ENCODE assay signal across 8 mouse cellular contexts in genomic region chr14:121405546-121405945, GRCm38 (mm10). TPM values are rescaled to one million over a fixed set of nuclear protein-coding genes. Genes with fewer than 3 reads are reported as not detected.
A peak's percentile ranks its signal among the peaks of the same experiment; 100 is the strongest.
DNase-seq lines count a peak whose midpoint lies in the region; ATAC-seq and TF ChIP-seq lines count a peak whose summit lies in the region.

No protein-coding gene starts in this region.

- no peak for TF ChIP-seq POLR2A in ES-Bruce4 (IDR thresholded peaks at IDR 0.05; ENCODE audit: insufficient read depth, low read length)

- no peak for ATAC-seq in heart, embryonic 11.5 days (replicated peaks; ENCODE audit: insufficient number of reproducible peaks, low FRiP score, low TSS enrichment)
- no peak for ATAC-seq in hindbrain, embryonic 11.5 days (ENCODE audit: low FRiP score)
- ATAC-seq in megakaryocyte-erythroid progenitor cell, adult 5-6 weeks (replicated peaks; ENCODE audit: low FRiP score, low TSS enrichment, poor library complexity, severe bottlenecking), result peak; percentile 25; the same call in 1 of the 2 replicates
- no peak for ATAC-seq in erythroid progenitor cell, adult 5-6 weeks (replicated peaks; ENCODE audit: low FRiP score, poor library complexity, severe bottlenecking)

- no peaks in the 10 kb centered on the region for H3K27me3 ChIP-seq in heart, embryonic 11.5 days (ENCODE audit: control insufficient read depth, insufficient read depth, low read length)
- H3K27me3 ChIP-seq in ES-Bruce4 (ENCODE audit: control insufficient read depth, insufficient read depth, low read length, poor library complexity, severe bottlenecking), result no peaks in the 10 kb centered on the region
- no peaks in the 10 kb centered on the region for H3K27me3 ChIP-seq in hindbrain, embryonic 11.5 days (ENCODE audit: control insufficient read depth, insufficient read depth, low read length)

- no peak overlapping the region for H3K9ac ChIP-seq in heart, embryonic 11.5 days (ENCODE audit: low read depth, low read length)
- no peak overlapping the region for H3K9ac ChIP-seq in ES-Bruce4 (ENCODE audit: low read depth, poor library complexity, severe bottlenecking)
- H3K9ac ChIP-seq in hindbrain, embryonic 11.5 days (ENCODE audit: low read depth, low read length), result no peak overlapping the region

- TF ChIP-seq EP300 in ES-Bruce4 (IDR thresholded peaks at IDR 0.05; ENCODE audit: insufficient read depth, low read depth, low read length), result no peak

- no peaks in the 10 kb centered on the region for H3K4me1 ChIP-seq in heart, embryonic 11.5 days (ENCODE audit: control insufficient read depth, insufficient read depth, low read length)
- H3K4me1 ChIP-seq in ES-Bruce4 (ENCODE audit: control insufficient read depth, insufficient read depth, low read length), result no peaks in the 10 kb centered on the region
- H3K4me1 ChIP-seq in hindbrain, embryonic 11.5 days (replicated peaks; ENCODE audit: control insufficient read depth, insufficient read depth, low read length), result no peaks in the 10 kb centered on the region

- no peak overlapping the region for H3K27ac ChIP-seq in heart, embryonic 11.5 days (ENCODE audit: low read depth, low read length)
- H3K27ac ChIP-seq in ES-Bruce4 (ENCODE audit: insufficient read depth, low read length), result no peak overlapping the region
- H3K27ac ChIP-seq in hindbrain, embryonic 11.5 days (ENCODE audit: low read depth, low read length), result no peak overlapping the region

- H3K4me2 ChIP-seq in heart, embryonic 11.5 days, result peak overlapping the region; percentile 56
- H3K4me2 ChIP-seq in hindbrain, embryonic 11.5 days (replicated peaks; ENCODE audit: low read depth, low read length), result peak overlapping the region; percentile 35

- H3K36me3 ChIP-seq in heart, embryonic 11.5 days (ENCODE audit: control insufficient read depth, insufficient read depth, low read length), result no peaks in the 10 kb centered on the region
- H3K36me3 ChIP-seq in ES-Bruce4 (ENCODE audit: control insufficient read depth, insufficient read depth, low read length, poor library complexity, severe bottlenecking), result no peaks in the 10 kb centered on the region
- H3K36me3 ChIP-seq in hindbrain, embryonic 11.5 days (ENCODE audit: control insufficient read depth, insufficient read depth, low read length), result no peaks in the 10 kb centered on the region

- intact Hi-C loops in heart, postnatal 36 days (cut with DNase I), result no loop called here

- no peak overlapping the region; the same call in 1 of the 2 replicates for H3K4me3 ChIP-seq in heart, embryonic 11.5 days (ENCODE audit: low read depth, low read length)
- peak overlapping the region; percentile 24 for H3K4me3 ChIP-seq in ES-Bruce4 (ENCODE audit: low read depth, low read length)
- H3K4me3 ChIP-seq in hindbrain, embryonic 11.5 days (ENCODE audit: low read depth, low read length), result no peak overlapping the region

- DNase-seq in heart, postnatal 36 days, result no peak
- DNase-seq in hindbrain, embryonic 11.5 days (ENCODE audit: low spot score), result peak; percentile 13
- no peak for DNase-seq in frontal cortex, postnatal 14 days (ENCODE audit: low spot score in 2 of 2)
- no peak for DNase-seq in layer of hippocampus, adult 9-10 months (ENCODE audit: low spot score)

- WGBS in heart, embryonic 11.5 days (ENCODE audit: insufficient replicate concordance), result 39% methylated on average over 15 of the region's 15 CpGs
- 44% methylated on average over 15 of the region's 15 CpGs for WGBS in hindbrain, embryonic 11.5 days

- H3K9me3 ChIP-seq in heart, embryonic 11.5 days (replicated peaks; ENCODE audit: control insufficient read depth, low read length), result no peaks in the 10 kb centered on the region
- no peaks in the 10 kb centered on the region; the same call in 1 of the 2 replicates for H3K9me3 ChIP-seq in ES-Bruce4 (replicated peaks; ENCODE audit: control insufficient read depth, insufficient read depth, low read length, poor library complexity, severe bottlenecking)
- no peaks in the 10 kb centered on the region for H3K9me3 ChIP-seq in hindbrain, embryonic 11.5 days (ENCODE audit: control insufficient read depth, low read length)

- no peak for TF ChIP-seq CTCF in ES-Bruce4 (IDR thresholded peaks at IDR 0.05; ENCODE audit: low read depth, low read length)

RNA-seq across cellular contexts. Expression of gene Stk24, which starts 25.7 kb away (rescaled TPM):
- polyA plus RNA-seq in heart, embryonic 11.5 days (2014; fragmentation: Nextera tagmentation; extraction: Ambion mirVana), result 37.7 and 38.1 TPM in 2 replicates
- total RNA-seq in heart, postnatal 36 days (2021), result 10 to 100 TPM; 61.8 to 69.5 TPM
- 95.4 and 135 TPM in 2 replicates for polyA plus RNA-seq in ES-Bruce4 (2011; ENCODE audit: insufficient read depth, insufficient read length, low read depth, missing spikeins)
- 33.3 and 37.2 TPM in 2 replicates for polyA plus RNA-seq in hindbrain, embryonic 11.5 days (2014; fragmentation: Nextera tagmentation; extraction: Ambion mirVana)
- 117 and 138 TPM in 2 replicates for total RNA-seq in megakaryocyte-erythroid progenitor cell, adult 5-6 weeks (2014; fragmentation: Nextera tagmentation)
- total RNA-seq in megakaryocyte-erythroid progenitor cell, adult 5-6 weeks (2017), result 81.3 and 102 TPM in 2 replicates
- 99.5 and 101 TPM in 2 replicates for total RNA-seq in erythroid progenitor cell, adult 5-6 weeks (2015; ENCODE audit: low replicate concordance)
- total RNA-seq in erythroid progenitor cell, adult 5-6 weeks (2017; ENCODE audit: low replicate concordance), result 62.0 and 77.4 TPM in 2 replicates
